Mouse (Mus musculus) kidney, embryonic 14.5 days (tissue): ENCODE data around the gene Ndufaf8. TPM values are rescaled to one million over a fixed set of nuclear protein-coding genes. Genes with fewer than 3 reads are reported as not detected.

Experiments
- ATAC-seq: fragments of 200-750 bp; cut with Nextera tagmentation; 2 replicates; pipeline ENCODE4 v1.8.0; 2017; ENCODE audit warnings: moderate number of reproducible peaks, mild to moderate bottlenecking, moderate TSS enrichment, moderate library complexity; ENCODE audit not compliant: low FRiP score, low TSS enrichment
- H3K27ac ChIP-seq: fragments of 300-500 bp; sonication (generic); 2 replicates; pipeline ENCODE4 v1.5.1; 2014; ENCODE audit warnings: low read depth, mild to moderate bottlenecking, low read length, moderate library complexity, mixed read lengths
- H3K27me3 ChIP-seq: fragments of 300-500 bp; sonication (generic); 2 replicates; pipeline ENCODE4 v1.6.1; 2014; ENCODE audit warnings: mild to moderate bottlenecking, low read length; ENCODE audit not compliant: control insufficient read depth, insufficient read depth
- H3K36me3 ChIP-seq: fragments of 300-500 bp; sonication (generic); 2 replicates; pipeline ENCODE4 v1.6.1; 2014; ENCODE audit warnings: low read length, mixed read lengths; ENCODE audit not compliant: control insufficient read depth, insufficient read depth
- H3K4me1 ChIP-seq: fragments of 300-500 bp; sonication (generic); 2 replicates; pipeline ENCODE4 v1.6.1; 2014; ENCODE audit warnings: low read length, mixed read lengths; ENCODE audit not compliant: control insufficient read depth, insufficient read depth
- H3K4me2 ChIP-seq: fragments of 300-500 bp; sonication (generic); replicated peaks from 2 replicates; pipeline ENCODE4 v1.6.1; 2014; ENCODE audit warnings: low read depth, mild to moderate bottlenecking, low read length
- H3K4me3 ChIP-seq: fragments of 300-500 bp; sonication (generic); 2 replicates; pipeline ENCODE4 v1.5.1; 2014; ENCODE audit warnings: mild to moderate bottlenecking, low read length
- H3K9ac ChIP-seq: fragments of 300-500 bp; sonication (generic); 2 replicates; pipeline ENCODE4 v1.6.1; 2014; ENCODE audit warnings: low read depth, mild to moderate bottlenecking, low read length, moderate library complexity
- H3K9me3 ChIP-seq: fragments of 300-500 bp; sonication (generic); 2 replicates; pipeline ENCODE4 v1.6.1; 2016; ENCODE audit warnings: low read length; ENCODE audit not compliant: control insufficient read depth
- WGBS: fragments of 180-500 bp; shearing (Covaris S2); extraction: QIAGEN DNeasy Blood & Tissue Kit; methylation state at CpG from one replicate; pipeline ENCODE4 v1.1.7; 2014; 5-methylcytosine and 5-hydroxymethylcytosine counted together
- polyA plus RNA-seq: library from polyadenylated mRNA; unstranded; fragments of >200 nt; fragmentation: Nextera tagmentation; extraction: Ambion mirVana; gene quantifications from 2 replicates; pipeline ENCODE4 v1.2.1, GENCODE M21; 2014

The Ndufaf8 gene
- polyA plus RNA-seq, 1 experiment from 2014 or later = 97.3 TPM

- Histone ChIP-seq H3K4me1 (peaks cover 10% of the 10 kb centered on the region), H3K9ac (no peak overlapping the region), H3K36me3 (peaks cover 21% of the 10 kb centered on the region), H3K27me3 (no peaks in the 10 kb centered on the region), H3K4me3 (no peak overlapping the region), H3K4me2 (no peak overlapping the region), H3K27ac (no peak overlapping the region), H3K9me3 (no peaks in the 10 kb centered on the region)
- WGBS = 62% methylated on average over 23 of the region's 23 CpGs
- ATAC-seq = no peak
Measured at GRCm38 (mm10) chr11:120136796-120137624, 38.3 kb downstream of the Ndufaf8 start.

- Histone ChIP-seq H3K4me3 (no peak overlapping the region), H3K27me3 (no peaks in the 10 kb centered on the region), H3K4me2 (no peak overlapping the region), H3K9ac (no peak overlapping the region), H3K9me3 (no peaks in the 10 kb centered on the region), H3K27ac (no peak overlapping the region), H3K4me1 (peaks cover 10% of the 10 kb centered on the region), H3K36me3 (peaks cover 17% of the 10 kb centered on the region)
- 21% methylated on average over 5 of the region's 5 CpGs for WGBS
- ATAC-seq = no peak
Measured at GRCm38 (mm10) chr11:120137625-120138004, 38.9 kb downstream of the Ndufaf8 start.

- Histone ChIP-seq H3K27me3 (no peaks in the 10 kb centered on the region), H3K27ac (no peak overlapping the region), H3K4me3 (no peak overlapping the region), H3K36me3 (peaks cover 10% of the 10 kb centered on the region; the same call in 1 of the 2 replicates), H3K4me2 (no peak overlapping the region), H3K4me1 (peaks cover 24% of the 10 kb centered on the region), H3K9ac (no peak overlapping the region), H3K9me3 (no peaks in the 10 kb centered on the region)
- no peak for ATAC-seq
- WGBS = 85% methylated on average over 10 of the region's 10 CpGs
Measured at GRCm38 (mm10) chr11:120139309-120139731, 40.6 kb downstream of the Ndufaf8 start.

GRCm38 (mm10) chr11:120140255-120140654 is 41.5 kb downstream of the Ndufaf8 start:
- Histone ChIP-seq H3K27ac (no peak overlapping the region), H3K4me1 (peaks cover 33% of the 10 kb centered on the region), H3K27me3 (no peaks in the 10 kb centered on the region), H3K4me2 (no peak overlapping the region), H3K9me3 (no peaks in the 10 kb centered on the region), H3K36me3 (peaks cover 5% of the 10 kb centered on the region; the same call in 1 of the 2 replicates), H3K9ac (no peak overlapping the region), H3K4me3 (no peak overlapping the region)
- WGBS = 63% methylated on average over 6 of the region's 6 CpGs
- ATAC-seq = no peak

- H3K27me3 ChIP-seq = no peaks in the 10 kb centered on the region
- H3K4me2 ChIP-seq = no peak overlapping the region
- peaks cover 27% of the 10 kb centered on the region for H3K4me1 ChIP-seq
- H3K9me3 ChIP-seq = no peaks in the 10 kb centered on the region
- ATAC-seq = peak; percentile 37; the same call in 1 of the 2 replicates
- H3K9ac ChIP-seq = no peak overlapping the region
- H3K4me3 ChIP-seq = no peak overlapping the region
- 62% methylated on average over 3 of the region's 3 CpGs for WGBS
- H3K27ac ChIP-seq = peak overlapping the region; percentile 69; the same call in 1 of the 2 replicates
- peaks cover 2% of the 10 kb centered on the region; the same call in 1 of the 2 replicates for H3K36me3 ChIP-seq
Measured at GRCm38 (mm10) chr11:120142601-120143051, 43.9 kb downstream of the Ndufaf8 start.

GRCm38 (mm10) chr11:120143708-120144497 is 45.2 kb downstream of the Ndufaf8 start:
- no peaks in the 10 kb centered on the region for H3K27me3 ChIP-seq
- 44% methylated on average over 13 of the region's 13 CpGs for WGBS
- H3K4me1 ChIP-seq = peaks cover 27% of the 10 kb centered on the region
- no peaks in the 10 kb centered on the region for H3K9me3 ChIP-seq
- 0 out of 2 replicates have a peak overlapping the region, but pooled peaks have one; percentile 31 for H3K9ac ChIP-seq
- peaks cover 2% of the 10 kb centered on the region; the same call in 1 of the 2 replicates for H3K36me3 ChIP-seq
- H3K4me3 ChIP-seq = no peak overlapping the region
- peak overlapping the region; percentile 15; the same call in 1 of the 2 replicates for H3K4me2 ChIP-seq
- ATAC-seq = peak; percentile 36
- peak overlapping the region; percentile 69 for H3K27ac ChIP-seq

GRCm38 (mm10) chr11:120148201-120148855 is 49.6 kb downstream of the Ndufaf8 start:
- Histone ChIP-seq H3K4me2 (no peak overlapping the region), H3K4me3 (no peak overlapping the region), H3K9ac (no peak overlapping the region), H3K27ac (no peak overlapping the region), H3K36me3 (no peaks in the 10 kb centered on the region; the same call in 1 of the 2 replicates), H3K9me3 (no peaks in the 10 kb centered on the region), H3K4me1 (peaks cover 37% of the 10 kb centered on the region), H3K27me3 (no peaks in the 10 kb centered on the region)
- WGBS = 73% methylated on average over 8 of the region's 8 CpGs
- no peak for ATAC-seq

GRCm38 (mm10) chr11:120149510-120150200 is 50.9 kb downstream of the Ndufaf8 start:
- no peak for ATAC-seq
- H3K4me3 ChIP-seq = peak overlapping the region; percentile 84
- peak overlapping the region; percentile 77 for H3K9ac ChIP-seq
- 35% methylated on average over 6 of the region's 6 CpGs for WGBS
- H3K27me3 ChIP-seq = no peaks in the 10 kb centered on the region
- H3K27ac ChIP-seq = no peak overlapping the region
- no peaks in the 10 kb centered on the region for H3K9me3 ChIP-seq
- H3K4me2 ChIP-seq = peak overlapping the region; percentile 55
- H3K36me3 ChIP-seq = no peaks in the 10 kb centered on the region; the same call in 1 of the 2 replicates
- peaks cover 23% of the 10 kb centered on the region for H3K4me1 ChIP-seq
